Mouse (Mus musculus): ENCODE results near the gene Abcg4.

DNA sequence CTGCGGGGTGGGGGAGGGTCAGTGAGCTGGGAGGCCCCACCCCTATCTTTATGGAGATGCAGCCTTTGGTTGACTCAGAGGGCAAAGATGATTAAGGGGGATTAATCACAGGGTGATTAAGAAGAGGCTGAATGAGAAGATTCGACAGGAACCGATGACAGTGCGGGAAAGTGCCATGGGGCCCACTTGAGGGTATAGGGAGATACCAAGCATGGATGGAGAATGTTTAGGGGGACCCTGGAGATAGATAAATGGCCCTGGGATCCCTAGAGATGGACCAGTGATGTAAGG lies 25.8 kb upstream of the Abcg4 start:
- TF ChIP-seq CTCF (IDR thresholded peaks at IDR 0.05; ENCODE audit: control insufficient read depth, insufficient read depth, insufficient read length) (no peak), USF1 (IDR thresholded peaks at IDR 0.05; ENCODE audit: low read depth) (no peak), MAX (IDR thresholded peaks at IDR 0.05) (no peak)
